Mouse (Mus musculus) mesoderm, embryonic 11.5 days (tissue): ENCODE measurements around the gene Rsph1.

Experiments
- DNase-seq: peaks from one replicate; pipeline ENCODE4 v3.0.0-alpha.2; 2012; ENCODE audit warnings: low read depth, low spot score

Gene Rsph1

DNA sequence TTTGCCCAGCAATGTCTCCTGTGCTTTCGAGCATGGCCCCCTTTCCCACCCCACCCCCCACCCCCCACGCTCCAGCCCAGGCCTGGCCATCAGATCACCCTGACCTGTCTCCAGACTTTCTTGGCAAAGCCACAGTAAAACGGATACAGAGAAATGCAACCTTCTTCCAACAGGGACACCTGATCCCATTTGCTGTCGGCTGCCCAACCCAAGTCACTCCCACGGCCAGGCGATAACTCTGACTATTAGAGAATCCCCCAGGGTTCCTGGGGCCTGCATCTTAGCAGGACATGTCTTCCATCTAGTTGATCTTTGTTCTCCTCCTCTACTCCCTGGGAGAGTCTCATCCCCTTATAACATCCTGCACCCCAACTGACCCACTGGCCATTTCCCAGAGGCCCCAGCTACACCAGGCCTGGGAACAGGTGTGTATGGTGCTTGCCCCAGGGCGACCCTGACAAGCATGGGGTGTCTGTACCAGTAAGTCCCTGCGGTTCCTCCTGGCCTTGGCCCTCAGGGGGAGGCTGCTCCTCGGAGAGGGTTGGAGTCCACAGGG is 18.8 kb downstream of the Rsph1 start:
- no peak for DNase-seq

DNA sequence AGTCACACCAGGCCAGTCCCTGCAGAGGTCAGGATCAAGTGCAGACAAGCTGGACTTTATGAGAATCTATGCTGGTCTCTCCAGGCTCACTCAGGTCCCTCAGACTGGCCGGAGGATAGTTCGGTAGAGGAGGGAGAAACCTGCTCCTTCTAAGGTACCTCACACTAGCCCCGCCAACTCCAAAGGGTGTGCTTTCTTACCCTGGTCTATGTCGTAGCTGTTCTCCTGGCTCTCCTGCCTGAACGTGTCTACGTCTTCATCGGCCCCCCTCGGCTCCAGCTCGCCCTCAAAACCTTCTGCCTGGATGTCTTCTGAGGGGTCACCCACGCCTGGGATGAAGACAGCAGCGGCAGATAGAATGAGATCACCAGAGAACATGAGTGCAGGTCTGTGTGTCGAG is 19.3 kb downstream of the Rsph1 start:
- DNase-seq, result no peak

DNA sequence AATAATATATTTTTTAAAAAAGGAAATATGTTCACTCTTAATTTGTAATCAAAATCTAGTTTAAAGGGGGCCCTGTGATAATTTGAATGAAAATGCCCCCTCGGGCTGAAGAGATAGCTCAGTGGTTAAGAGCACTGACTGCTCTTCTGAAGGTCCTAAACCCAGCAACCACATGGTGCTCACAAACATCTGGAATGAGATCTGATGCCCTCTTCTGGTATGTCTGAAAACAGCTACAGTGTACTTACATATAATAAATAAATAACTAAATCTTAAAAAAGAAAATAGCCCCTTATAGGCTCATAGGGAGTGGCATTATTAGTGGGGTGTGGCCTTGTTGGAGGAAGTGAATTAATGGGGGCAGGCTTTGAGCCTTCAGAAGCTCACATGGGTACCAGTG is 20.0 kb downstream of the Rsph1 start:
- no peak for DNase-seq

DNA sequence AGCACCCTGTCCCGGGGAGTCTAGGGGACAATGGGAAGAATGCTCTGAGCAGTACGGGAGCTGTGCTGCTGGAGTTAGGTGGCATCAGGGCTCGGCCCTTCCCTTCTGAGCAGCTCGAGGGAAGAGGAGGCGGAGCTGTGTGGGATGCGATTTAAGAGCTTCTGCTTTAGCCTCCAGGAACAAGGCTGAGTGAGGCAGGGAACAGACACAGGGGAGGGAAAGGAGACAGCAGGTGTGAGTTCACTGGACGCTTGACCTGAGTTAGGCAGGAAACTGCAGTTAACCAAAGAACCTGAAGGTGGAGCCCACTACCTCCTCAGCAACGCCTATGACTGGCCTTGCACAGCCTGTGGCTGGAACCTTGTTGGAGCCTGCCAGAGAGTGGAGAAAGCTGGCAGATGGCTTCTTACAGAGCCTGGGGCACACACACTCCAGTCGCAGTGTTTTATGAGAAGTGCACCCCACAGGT is 22.7 kb downstream of the Rsph1 start:
- peak; percentile 76 for DNase-seq

DNA sequence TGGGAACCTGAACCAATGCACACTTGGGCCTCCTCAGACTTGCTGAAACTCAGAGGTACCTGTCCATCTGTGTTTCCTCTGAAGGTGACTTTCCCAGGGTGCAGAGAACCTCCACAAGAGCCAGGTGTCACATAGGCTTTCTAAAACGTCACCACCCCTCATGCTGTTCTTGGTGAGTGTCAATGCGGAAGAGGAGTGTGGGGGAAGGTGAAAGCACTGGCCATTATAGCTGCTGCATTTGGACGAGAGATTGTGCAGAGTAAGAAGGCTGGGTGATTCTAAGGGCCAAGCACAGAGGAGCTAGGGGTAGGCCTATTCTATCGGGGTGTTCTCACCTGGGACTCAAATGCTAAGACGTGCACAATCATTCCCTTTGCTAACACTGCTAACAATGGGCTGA is 23.2 kb downstream of the Rsph1 start:
- no peak for DNase-seq

DNA sequence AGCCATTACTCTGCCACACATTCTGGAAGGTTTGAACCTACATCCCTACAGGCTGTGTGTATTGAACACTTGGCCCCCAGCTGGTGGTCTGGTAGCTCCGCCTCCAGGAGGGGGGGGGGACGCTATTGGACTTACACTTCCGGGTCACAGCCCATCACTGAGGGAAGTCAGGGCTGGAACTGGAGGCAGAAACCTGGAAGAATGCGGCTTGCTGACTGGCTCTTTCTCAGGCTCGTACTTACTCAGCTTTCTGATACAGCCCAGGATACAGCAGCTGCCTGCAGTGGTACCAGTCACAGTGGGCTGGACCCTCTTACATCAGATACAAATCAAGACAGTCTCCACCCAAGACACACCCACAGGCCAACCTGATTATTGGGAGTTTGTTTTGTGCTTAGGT is 30.0 kb downstream of the Rsph1 start:
- no peak for DNase-seq

DNA sequence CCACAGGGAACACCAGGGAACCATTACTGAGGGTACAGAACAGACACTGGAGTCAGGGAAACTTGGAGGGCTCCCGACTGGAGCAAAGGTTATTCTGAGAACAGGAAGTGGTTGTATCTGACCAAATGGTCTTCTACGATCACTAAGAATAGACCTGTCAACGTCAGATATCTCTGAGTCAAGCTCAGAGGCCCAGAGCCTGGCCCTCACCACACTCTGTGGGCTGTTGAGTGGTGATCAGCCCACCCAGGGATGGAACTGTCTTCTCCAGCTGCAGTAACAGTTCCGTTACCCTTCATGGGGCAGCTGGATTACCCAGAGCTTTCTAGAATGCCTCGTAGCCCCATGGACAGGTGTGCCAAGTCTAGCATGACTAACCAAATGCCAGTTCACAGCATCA is 31.9 kb downstream of the Rsph1 start:
- no peak for DNase-seq

DNA sequence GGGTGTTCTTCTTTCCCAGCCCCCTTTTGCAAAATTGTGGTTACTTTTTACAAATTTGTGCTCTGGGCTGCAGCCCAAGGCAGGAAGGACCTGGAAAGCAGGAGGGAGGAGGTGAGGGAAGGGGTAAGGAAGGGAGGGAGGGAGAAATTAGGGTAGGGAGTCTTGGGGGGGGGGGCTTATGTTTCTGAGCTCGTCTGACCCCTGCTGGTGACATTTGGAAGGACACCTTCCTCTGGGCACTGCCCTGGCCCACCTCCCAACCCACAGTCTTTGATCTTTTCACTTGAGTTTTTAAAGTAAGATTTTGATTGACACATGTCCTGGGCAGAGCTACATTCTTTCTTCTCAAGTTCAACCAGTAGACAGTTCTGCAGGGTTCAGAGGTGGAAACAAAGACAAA is 34.4 kb downstream of the Rsph1 start:
- no peak for DNase-seq

DNA sequence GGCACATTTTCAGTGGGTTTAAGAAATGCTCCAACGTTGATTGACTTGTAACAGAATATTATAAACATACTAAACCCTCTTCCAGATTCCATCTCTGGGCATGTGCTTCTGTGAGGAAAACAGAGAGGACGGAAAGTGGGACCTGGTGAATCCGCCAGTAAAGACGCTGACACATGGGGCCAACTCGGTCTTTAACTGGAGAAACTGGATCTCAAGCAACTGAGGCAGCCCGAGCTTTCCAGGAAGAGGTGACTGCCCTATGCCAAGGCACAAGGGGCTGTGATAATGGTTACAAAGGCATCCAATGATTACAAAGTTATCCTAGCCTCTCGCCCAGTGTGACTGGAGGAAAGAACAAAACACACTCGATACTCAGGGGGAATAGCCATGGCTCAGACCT is 36.0 kb downstream of the Rsph1 start:
- DNase-seq, result no peak

DNA sequence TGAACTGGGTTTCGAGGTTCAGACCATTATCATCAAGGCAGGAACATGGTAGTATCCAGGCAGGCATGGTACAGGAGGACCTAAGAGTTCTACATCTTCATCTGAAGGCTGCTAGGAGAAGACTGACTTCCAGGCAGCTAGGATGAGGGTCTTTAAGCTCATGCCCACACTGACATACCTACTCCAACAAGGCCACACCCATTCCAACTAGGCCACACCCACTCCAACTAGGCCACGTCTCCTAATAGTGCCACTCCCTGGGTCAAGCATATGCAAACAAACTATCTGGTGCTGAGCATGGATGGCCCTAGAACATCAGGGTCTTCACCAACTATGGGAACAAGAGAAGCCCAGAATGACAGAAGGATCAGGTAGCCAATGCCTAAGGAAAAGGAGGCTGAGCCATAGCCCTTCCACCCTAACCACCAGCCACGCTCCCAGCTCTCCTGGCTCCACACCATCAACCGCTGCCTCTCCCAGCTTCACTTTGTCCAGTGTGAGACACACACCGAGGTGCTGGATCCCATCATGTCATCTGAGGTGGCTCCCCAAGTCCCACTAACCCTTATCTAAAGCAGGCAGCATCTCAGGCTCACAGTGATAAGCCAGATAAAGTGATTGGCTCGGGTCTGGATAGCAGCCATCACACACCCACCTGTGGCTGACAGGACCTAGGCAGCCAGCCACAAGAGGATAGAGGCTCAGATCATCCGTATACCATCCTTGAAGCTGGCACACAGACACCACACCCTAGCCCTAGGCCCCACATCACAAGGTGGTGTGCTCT is 38.8 kb downstream of the Rsph1 start:
- no peak for DNase-seq

DNA sequence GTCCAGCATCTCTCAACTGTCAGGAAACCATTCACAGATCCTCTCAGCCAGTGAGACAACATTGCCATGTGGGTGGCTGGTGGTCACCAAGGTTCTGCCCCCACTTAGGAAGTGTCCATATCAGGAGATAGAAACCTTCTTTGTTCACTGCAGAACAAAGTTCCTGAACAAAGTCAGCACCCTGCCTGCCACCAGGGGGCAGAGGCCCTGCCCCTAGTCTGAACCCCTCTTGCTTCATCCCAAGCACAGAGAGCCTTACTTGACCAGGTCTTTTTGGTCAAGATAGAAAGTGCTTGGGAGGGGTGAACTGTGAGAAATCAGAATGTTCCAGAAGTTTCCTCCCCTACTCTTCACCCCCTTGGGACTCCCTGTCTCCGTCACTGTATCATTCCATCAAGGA is 41.3 kb downstream of the Rsph1 start:
- no peak for DNase-seq

DNA sequence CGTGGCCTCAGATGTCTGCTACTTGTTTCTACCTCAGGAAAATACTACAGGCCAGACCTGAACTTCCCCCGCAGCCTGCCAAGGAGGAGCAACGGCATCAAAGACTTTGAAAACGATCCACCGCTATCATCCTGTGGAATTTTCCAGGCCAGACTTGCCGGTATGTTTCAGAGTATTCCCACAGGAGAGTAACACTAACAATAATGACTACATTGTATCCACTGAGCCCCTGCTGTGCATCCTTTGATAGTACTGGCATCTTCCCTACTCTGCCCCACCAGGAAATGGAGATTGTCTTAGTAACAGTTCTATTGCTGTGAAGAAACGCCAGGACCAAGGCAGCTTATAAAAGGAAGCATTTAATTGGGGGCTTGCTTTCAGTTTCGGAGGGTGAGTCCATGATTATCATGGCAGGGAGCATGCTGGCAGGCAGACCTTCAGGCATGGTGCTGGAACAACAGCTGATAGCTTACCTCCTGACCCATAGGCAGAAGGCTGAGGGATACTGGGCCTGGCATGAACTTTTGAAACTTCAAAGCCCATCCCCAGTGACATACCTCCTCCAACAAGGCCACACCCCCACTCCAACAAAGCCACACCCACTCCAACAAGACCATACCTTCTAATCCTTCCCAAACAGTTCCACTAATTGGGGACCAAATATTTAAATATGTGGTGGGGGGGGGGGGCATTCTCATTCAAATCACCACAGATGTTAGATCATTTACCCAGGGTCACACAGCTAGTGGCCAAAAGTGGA is 44.8 kb downstream of the Rsph1 start:
- peak; percentile 12 for DNase-seq

DNA sequence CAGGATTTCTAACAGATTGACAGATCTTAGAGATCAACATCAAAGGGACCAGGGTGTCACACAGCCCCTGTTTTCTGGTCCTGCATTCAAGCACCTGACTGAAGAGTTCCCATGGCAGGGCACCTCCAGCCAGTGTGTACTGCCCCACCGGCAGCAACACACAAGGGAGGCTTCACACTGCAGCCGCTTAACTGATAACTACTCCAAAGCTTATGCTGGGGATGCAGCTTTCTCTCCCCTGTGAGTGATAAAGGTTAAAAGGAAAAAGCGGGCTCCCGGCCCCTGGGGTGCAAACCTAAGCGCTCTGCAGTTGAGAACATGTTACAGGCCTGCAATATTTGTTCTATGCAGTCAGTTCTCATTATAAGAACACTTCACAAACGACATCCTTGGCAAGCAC is 45.4 kb downstream of the Rsph1 start:
- DNase-seq, result no peak

DNA sequence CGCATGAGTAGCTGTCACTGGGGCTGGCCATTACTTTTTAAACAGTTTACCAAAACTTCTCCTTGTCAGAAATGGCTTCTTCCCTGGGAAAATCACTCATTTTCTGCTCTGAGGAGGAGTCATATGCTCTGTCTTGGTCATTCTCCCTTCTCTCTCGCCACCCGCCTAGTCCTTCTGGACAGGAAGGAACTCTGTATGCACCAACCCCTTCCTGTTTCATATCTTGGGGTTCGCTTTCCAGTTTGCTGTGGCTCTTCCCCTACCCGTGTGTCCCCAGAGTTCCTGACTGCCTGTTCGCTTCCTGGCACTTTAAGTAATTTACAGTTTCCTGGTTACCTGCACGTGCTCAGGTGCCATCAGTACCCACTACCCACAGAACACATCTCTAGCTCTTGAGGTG is 50.3 kb downstream of the Rsph1 start:
- no peak for DNase-seq

DNA sequence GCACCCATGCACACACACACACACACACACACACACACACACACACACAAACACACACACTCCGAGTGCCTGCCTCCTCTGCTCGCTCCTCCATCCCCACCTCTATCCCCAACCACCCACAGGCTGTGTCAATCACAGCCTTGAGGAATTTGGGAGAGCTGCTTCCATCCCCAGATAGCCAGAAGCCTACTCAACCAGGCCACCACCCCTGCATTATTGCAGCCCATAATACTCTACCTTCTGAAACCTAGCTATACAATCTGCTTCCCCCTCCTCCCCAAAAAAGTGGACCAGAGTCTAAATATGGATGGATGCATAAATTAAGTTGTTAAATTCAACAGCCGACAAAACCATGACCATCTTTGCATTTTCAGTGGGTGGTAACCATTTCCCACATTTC is 50.8 kb downstream of the Rsph1 start:
- no peak for DNase-seq

DNA sequence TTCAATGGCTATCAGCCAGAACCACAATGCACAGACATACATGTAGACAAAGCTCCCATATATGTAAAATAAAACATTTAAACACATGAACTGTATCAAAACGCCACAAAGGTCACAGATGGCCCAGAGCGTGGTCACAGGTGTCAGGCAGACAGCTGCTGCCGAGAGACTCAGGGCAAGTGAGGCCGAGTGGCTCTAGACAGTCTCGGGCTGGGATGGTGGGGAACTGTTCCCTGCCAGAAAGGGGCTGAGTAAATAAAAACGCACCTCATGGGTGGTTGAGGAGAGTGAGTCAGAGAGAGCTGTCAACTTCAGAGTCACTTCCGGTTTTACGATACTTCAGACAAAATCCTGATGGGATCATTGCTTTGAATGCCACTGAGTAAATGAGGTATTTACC is 52.6 kb downstream of the Rsph1 start:
- no peak for DNase-seq

DNA sequence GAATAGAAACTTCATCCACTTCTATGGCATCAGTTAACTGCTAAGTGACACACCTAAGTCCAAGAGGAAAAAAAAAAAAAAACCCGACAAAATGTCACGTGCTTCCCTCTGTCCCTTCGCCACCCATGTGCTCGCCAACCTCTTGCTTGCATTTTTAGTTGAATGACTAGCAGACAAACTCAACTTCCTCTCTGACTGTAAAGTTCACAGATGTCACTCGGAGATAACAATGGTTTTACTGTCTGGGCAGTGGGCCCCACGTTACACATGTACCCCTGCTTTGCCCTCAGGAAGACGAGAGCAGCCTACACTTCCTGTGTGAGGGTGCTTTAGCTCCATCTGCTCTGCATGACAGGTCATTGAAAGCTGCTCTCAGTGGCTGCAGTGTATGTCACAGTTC is 53.3 kb downstream of the Rsph1 start:
- no peak for DNase-seq

DNA sequence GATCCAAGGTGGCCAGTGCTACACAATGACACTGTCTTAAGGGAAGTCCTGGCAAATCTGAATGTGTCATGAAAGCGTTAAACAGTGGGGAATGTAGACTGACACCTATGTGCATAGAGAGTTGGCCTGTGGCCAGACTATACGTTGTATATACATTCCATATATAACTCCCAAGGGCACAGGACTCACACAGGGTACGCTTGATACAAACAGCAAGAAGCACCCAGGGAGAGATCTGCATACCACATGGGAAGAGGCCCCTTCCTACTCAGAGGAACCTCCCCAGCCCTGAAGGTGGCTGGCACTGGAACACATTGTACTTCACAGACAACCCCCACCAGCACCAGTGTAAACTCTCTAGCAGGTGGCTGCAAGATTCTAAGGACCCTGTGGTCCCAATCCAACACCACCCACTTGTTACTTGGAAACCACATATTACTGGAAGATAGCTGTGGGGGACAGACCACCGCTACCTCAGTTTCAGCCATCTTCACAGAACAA is 54.3 kb downstream of the Rsph1 start:
- no peak for DNase-seq

DNA sequence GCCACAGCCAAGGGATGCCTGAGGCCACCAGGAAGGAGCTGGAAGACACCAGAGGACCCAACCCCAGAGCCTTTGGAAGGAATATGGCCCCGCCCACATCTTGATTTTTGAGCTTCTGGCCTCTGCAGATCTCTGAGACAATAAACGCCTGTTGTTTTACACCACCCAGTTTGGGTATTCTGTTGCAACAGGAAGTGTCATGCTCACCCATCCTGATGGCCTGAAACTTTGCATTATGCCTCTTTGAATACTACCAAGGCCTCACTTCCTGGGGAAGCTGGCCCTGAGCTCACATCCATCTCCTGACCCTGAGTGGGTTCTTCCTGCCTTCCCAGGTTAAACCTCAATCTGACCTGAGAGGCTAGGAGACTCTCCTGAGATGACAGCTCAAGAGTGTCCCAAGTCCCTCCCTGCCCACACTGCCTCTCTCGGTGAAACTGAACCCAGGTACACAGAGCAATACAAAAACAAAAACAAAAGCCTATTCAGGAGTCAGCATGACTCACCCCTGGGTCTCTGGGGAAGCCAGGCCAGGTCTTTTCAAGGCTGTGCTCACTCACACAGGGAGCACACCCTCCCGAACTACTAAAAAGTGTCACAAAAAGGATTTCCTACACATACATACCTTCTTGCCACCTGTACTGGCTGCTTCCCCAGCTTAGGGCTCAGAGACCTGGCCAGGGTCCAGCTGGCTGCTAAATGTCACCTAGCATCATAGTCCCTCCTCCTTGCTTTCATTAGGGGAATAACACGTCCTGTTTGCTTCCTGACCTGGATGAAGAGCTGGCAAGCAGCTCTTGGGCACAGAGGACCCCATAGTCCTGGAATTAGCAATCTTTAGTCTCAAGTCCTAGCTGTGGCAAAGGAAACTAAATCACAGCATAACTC is 60.9 kb downstream of the Rsph1 start:
- DNase-seq, result no peak

DNA sequence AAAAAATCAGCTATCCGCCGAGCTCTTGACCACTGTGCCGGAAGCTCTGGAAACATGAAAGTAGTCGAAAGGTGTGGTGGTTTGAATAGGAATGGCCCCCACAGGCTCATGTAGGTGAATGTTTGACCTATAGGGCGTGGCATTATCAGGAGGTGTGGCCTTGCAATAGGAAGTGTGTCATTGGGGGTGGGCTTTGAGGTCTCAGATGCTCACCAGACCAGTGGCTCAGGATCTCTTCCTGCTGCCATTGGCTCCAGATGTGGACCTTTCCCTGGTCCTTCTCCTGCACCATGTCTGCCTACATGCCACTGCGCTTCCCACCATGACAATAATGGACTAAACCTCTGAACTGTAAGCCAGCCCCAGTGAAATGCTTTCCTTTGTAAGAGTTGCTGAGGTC is 65.3 kb downstream of the Rsph1 start:
- no peak for DNase-seq

DNA sequence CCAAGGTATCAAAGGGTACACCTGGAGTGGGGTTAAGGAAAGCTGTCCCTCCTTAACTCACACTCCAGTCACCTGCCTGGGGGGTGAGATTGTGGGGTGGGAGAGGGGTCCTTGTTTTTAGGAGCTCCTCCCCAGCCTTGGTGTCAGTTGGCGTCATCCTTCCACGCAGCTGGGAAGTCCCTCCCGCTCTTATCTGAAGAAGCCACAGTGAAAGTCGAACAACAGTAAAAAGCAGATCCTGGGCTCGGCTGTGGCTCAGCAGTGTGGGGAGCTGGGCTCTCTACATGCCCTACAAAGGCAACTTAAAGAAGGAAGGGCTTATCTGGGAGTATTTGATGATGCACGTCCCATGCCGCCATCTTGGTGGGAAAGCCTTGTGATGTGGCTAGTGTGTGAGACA is 66.9 kb downstream of the Rsph1 start:
- DNase-seq, result no peak
